Mouse (Mus musculus) adrenal gland, adult 10 weeks (tissue): Measurements from ENCODE around the gene Dtx2. TPM values are rescaled to one million over a fixed set of nuclear protein-coding genes. Genes with fewer than 3 reads are reported as not detected.

Experiments
- polyA plus RNA-seq: library from polyadenylated mRNA; stranded (reverse); fragments of 350-450 nt; fragmentation: Illumina TruSeq; extraction: RNeasy Lipid Tissue Mini Kit (QIAGEN cat#74804); gene quantifications from one replicate; pipeline ENCODE4 v1.2.3, GENCODE M21; 2014; ENCODE audit warnings: low read depth, low replicate concordance

Gene Dtx2
- polyA plus RNA-seq = 0.41 TPM

DNA sequence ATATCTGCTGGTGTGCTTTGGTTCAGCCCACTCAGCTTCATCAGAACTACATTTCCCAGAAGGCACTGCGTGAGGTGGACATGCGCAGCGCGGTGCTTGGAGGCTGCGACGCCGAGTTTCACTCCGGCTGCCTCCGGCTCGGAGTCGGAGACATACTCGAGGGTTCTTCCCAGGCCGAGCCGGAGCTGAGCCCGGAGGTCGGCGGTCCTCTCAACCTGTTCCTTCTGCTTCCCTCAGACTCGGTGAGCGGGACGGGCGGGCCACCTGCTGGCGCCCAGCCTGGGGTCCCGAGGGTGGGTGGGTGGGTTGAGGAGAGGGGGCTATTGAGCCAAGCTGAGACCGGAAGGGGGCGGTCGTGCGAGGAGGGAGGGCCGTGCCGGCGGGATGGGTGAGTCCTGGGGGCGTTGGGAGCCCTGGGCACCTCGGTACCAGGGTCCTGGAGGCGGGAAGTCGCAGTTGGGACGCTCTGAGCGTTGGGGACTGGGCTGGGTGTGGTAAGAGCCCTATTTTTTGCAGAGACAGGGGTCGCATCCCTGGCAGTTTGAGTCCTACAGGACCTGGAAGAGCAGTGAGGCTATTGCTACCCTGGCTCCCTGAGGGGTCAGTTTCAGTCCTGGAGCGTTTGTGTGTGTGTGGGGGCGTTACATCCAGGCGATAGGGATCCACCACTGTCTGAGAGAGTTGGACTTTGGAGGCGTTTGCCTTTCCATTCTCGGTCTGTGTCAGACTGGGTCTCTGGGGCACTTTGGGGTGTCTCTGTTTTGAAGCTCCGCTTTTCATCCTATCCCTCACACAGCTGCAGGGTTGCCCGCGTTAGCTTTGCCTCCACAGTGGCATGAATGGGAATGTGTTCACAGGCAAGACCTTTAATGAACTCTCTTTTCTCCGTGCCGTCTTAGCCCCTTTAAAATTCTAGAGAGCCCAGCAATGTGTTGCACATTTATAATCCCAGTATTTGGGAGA is at the start of gene Dtx2:
Gene Dtx2 (plus strand): TSS at position 76 of the 963 bp plus-strand sequence.

DNA sequence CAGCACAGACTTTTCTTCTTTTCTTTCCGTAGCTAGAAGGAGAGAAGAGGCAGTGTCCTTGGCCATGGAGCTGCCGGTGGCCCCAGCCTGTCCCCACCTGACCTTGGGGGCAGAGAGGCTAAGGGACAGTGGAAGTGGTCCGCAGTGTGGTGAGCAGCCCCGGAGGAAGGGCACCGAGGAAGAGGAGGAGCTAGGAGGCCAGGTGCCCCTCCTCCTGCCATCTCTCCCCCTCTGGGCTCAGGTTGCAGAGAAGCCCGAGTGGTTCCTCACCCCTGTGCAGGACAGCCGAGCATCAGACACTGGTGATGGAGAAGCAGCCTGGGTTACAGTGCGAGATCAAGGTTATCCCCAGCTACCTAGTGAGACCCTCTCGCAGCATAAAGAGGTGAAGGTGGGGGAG is 20.2 kb upstream of the Dtx2 start, which contains the start of gene Ssc4d:
Gene Ssc4d (minus strand): TSS at position 167 of the 400 bp plus-strand sequence.

DNA sequence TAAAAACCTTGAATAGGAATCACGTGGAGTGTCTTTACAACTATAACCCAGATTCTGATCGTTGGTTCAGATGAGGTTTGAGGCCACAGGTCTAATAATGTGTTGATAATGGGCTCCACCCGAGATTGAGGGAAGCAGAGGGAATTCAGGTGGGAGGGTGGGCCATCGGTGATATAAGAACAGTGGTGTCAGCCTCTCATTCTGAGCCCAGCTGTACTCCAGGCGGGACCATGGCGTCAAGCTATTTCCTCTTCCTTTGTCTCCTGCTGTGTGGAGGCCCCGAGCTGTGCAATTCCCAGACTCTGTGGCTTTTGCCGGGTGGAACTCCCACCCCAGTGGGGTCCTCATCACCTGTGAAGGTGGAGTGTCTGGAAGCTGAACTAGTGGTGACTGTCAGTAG is 14.7 kb upstream of the Dtx2 start, which contains the start of gene Zp3:
Gene Zp3 (plus strand): TSS at position 196 of the 400 bp plus-strand sequence.

DNA sequence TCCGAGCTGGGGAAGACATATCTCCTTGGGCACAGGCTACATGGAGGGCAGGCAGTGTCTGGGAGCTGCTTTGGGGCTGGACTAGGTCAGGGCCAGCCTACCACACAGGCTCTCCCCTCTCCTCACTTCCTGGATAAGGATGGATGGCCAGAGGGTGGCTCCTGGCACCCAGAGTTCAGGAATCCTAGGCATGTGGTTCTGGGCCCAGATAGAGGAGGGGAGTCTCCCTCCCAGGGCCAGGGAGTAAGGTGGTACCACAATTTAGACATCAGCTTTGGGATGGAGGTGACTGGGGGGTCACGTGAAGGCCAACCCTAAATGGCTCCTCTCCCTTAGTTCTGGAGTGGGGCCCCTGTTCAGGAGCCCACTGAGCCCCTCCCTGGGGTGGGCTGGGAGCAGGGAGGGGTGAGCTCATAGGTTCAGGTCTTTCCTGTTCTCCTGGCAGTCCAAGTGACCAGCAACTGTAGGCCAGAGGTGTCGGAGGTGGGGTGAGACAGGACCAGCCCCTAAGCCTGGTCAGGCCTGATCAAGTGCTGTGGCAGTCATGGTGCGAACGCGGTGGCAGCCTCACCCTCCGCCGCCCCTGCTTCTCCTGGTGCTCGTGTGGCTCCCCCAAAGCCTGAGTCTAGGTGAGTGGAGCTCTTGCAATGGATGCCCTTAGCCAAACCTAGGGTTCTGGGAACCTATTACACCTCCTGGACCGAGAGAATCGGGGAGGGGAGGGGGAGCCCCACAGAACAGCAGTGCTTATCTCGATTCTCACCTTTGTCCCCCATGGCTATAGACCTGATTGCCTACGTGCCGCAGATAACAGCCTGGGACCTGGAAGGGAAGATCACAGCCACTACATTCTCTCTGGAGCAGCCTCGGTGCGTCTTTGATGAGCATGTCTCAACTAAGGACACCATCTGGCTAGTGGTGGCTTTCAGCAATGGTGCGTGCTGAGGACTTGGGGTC is 43.9 kb downstream of the Dtx2 start, which contains the start of gene Upk3b:
Gene Upk3b (plus strand): TSS at position 239 of the 957 bp plus-strand sequence.

DNA sequence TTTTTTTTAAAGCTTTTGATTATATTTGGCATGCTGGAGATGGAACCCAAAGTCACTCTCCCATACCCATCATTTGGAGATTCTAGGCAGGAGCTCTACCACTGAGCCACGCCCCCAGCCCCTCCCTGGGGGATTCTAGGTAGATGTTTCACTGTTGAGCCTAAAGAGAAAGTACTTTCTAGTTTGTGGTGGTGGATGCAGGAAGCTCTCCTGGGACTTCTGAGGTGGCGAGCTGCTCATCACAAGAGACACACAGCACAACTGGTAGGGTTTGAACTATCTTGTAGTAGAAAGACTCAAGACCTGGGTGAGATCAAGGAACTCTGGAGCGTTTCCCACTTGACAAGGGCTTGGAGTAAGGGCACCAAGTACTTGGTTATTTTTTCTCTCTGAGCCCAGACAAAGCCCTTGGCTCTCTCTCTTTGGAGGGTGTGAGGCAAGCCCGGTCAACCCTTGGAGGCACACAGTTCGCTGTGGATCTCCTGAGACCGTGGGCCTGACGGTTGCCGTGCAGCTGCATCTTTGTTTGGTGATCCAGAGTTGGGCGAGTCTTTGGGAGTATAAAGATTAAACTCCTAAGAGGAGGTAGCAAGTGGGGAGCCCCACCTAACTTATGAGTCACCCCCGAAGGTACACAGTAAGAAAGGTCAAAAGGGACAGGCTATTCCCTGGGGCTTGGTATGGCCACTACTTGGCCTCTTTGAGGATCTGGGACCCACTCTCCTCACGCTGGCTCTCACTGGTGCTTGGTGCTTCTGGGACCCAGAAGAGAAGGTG is 59.9 kb downstream of the Dtx2 start, which contains the start of gene Upk3bl:
Gene Upk3bl (plus strand): TSS at position 192 of the 777 bp plus-strand sequence.

Other genes with a start within 250 kb of the Dtx2 start
- not detected for gene Styxl1, start 216.4 kb upstream of the Dtx2 start, polyA plus RNA-seq
- gene Mdh2, start 216.3 kb upstream of the Dtx2 start, polyA plus RNA-seq = 43.1 TPM
- 0.23 TPM for gene Srrm3, start 187.9 kb upstream of the Dtx2 start, polyA plus RNA-seq
- gene Hspb1, start 106.9 kb upstream of the Dtx2 start, polyA plus RNA-seq = 0.99 TPM
- 368 TPM for gene Ywhag, start 60.2 kb upstream of the Dtx2 start, polyA plus RNA-seq
- 1.4 TPM for gene Ssc4d, start 20.3 kb upstream of the Dtx2 start, polyA plus RNA-seq
- not detected for gene Zp3, start 14.7 kb upstream of the Dtx2 start, polyA plus RNA-seq
- 0.70 TPM for gene Upk3b, start 43.7 kb downstream of the Dtx2 start, polyA plus RNA-seq
- not detected for gene Upk3bl, start 59.7 kb downstream of the Dtx2 start, polyA plus RNA-seq
- gene Rasa4, start 89.1 kb downstream of the Dtx2 start, polyA plus RNA-seq = 0.23 TPM
- 6.1 TPM for gene Polr2j, start 121.8 kb downstream of the Dtx2 start, polyA plus RNA-seq
- 0.47 TPM for gene Lrwd1, start 141.3 kb downstream of the Dtx2 start, polyA plus RNA-seq
- 0.93 TPM for gene Alkbh4, start 141.3 kb downstream of the Dtx2 start, polyA plus RNA-seq
- gene Orai2, start 175.9 kb downstream of the Dtx2 start, polyA plus RNA-seq = 0.82 TPM
- gene Prkrip1, start 204.2 kb downstream of the Dtx2 start, polyA plus RNA-seq = 32.7 TPM